Mouse (Mus musculus): ENCODE results near the gene Rcl1.

- TF ChIP-seq CTCF (conservative IDR thresholded peaks at IDR 0.05 in 1 of 2, IDR thresholded peaks at IDR 0.05 in 1 of 2; ENCODE audit: low read depth in 2 of 2, low read length in 2 of 2) (no peak), JUND (conservative IDR thresholded peaks at IDR 0.05; ENCODE audit: low read depth, low read length) (no peak), MAX (IDR thresholded peaks at IDR 0.05; ENCODE audit: low read length) (no peak), HCFC1 (IDR thresholded peaks at IDR 0.05; ENCODE audit: low read depth, low read length) (no peak), POLR2A (IDR thresholded peaks at IDR 0.05; ENCODE audit: low read depth, low read length) (no peak), E2F4 (IDR thresholded peaks at IDR 0.05; ENCODE audit: insufficient replicate concordance, low read depth, low read length) (no peak), EP300 (IDR thresholded peaks at IDR 0.05; ENCODE audit: low read length) (no peak), ZNF384 (IDR thresholded peaks at IDR 0.05; ENCODE audit: low read depth, low read length) (no peak), ZC3H11A (IDR thresholded peaks at IDR 0.05; ENCODE audit: low read depth, low read length) (no peak), MAFK (IDR thresholded peaks at IDR 0.05; ENCODE audit: insufficient replicate concordance, low read length) (no peak), PAX5 (IDR thresholded peaks at IDR 0.05; ENCODE audit: low read length) (no peak), POLR2AphosphoS2 (IDR thresholded peaks at IDR 0.05; ENCODE audit: low read depth, low read length) (no peak)
Observed at GRCm38 (mm10) chr19:29102098-29102497, 923 bp downstream of the Rcl1 start.

Data from CH12.LX (cell line).